Mouse (Mus musculus): Measurements from ENCODE around the gene Phactr2. TPM values are rescaled to one million over a fixed set of nuclear protein-coding genes. Genes with fewer than 3 reads are reported as not detected.

Gene Phactr2
- total and polyA plus RNA-seq, 3 experiments: not detected

DNA sequence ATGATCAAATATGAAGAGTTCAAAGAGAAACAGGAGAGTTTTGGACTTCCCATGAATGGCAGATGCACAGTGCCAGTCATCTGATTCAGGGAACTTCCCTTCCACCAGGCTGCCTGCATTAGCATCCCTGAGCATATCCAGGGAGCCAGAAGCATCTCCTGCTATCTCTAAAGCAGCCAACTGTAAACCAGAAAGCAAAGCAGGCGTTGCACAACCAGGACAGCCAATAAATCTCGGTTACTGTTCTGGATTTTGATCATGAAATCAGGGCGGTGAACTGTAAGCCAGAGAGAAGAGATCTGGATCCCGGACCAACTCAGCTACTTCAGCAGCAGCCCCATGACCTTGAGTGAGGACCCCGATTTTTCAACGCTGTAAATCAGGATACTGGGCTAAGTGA, 173.6 kb downstream of the Phactr2 start:
- no peaks in the 10 kb centered on the region for H3K9me3 ChIP-seq (replicated peaks; ENCODE audit: insufficient read depth, low read length)
- H3K36me3 ChIP-seq (ENCODE audit: control insufficient read depth in 1 of 2, insufficient read depth in 2 of 2, low read length in 2 of 2): no peaks in the 10 kb centered on the region
- no peaks in the 10 kb centered on the region for H3K27me3 ChIP-seq (ENCODE audit: control insufficient read depth in 1 of 2, insufficient read depth in 2 of 2, low read length in 2 of 2)
- no peak for DNase-seq (ENCODE audit: low read depth, low spot score)
- no peak overlapping the region for H3K9ac ChIP-seq (ENCODE audit: control insufficient read depth, low read depth, low read length, poor library complexity, severe bottlenecking)
- no peak overlapping the region for H3K4me3 ChIP-seq (ENCODE audit: control insufficient read depth in 1 of 2, insufficient read depth in 1 of 2, low read depth in 2 of 2, low read length in 2 of 2)
- no peak overlapping the region for H3K27ac ChIP-seq (ENCODE audit: control insufficient read depth, low read depth, low read length)
- no peaks in the 10 kb centered on the region for H3K79me2 ChIP-seq (ENCODE audit: control insufficient read depth, insufficient read depth, low read length, poor library complexity)
- no peaks in the 10 kb centered on the region for H3K4me1 ChIP-seq (ENCODE audit: control insufficient read depth in 1 of 2, insufficient read depth in 2 of 2, low read length in 2 of 2)
- no peak for TF ChIP-seq MYC (IDR thresholded peaks at IDR 0.05; ENCODE audit: low read depth, low read length)
- TF ChIP-seq ZNF384 (IDR thresholded peaks at IDR 0.05; ENCODE audit: low read depth, low read length): no peak
- TF ChIP-seq RCOR1 (IDR thresholded peaks at IDR 0.05; ENCODE audit: low read depth, low read length): no peak
- TF ChIP-seq HCFC1 (IDR thresholded peaks at IDR 0.05; ENCODE audit: low read depth, low read length): no peak
- no peak for TF ChIP-seq MEF2A (IDR thresholded peaks at IDR 0.05; ENCODE audit: extremely low read depth, insufficient replicate concordance, low read depth, low read length, poor library complexity, severe bottlenecking)
- TF ChIP-seq GATA1 (IDR thresholded peaks at IDR 0.05; ENCODE audit: low read depth, low read length): no peak
- TF ChIP-seq ELF1 (IDR thresholded peaks at IDR 0.05; ENCODE audit: low read depth, low read length): no peak
- TF ChIP-seq CHD2 (IDR thresholded peaks at IDR 0.05; ENCODE audit: low read length): no peak
- TF ChIP-seq SMC3 (IDR thresholded peaks at IDR 0.05; ENCODE audit: low read depth, low read length): no peak
- TF ChIP-seq USF1 (IDR thresholded peaks at IDR 0.05; ENCODE audit: low read depth, low read length): no peak
- TF ChIP-seq E2F4 (IDR thresholded peaks at IDR 0.05; ENCODE audit: borderline replicate concordance, low read depth, low read length): no peak

DNA sequence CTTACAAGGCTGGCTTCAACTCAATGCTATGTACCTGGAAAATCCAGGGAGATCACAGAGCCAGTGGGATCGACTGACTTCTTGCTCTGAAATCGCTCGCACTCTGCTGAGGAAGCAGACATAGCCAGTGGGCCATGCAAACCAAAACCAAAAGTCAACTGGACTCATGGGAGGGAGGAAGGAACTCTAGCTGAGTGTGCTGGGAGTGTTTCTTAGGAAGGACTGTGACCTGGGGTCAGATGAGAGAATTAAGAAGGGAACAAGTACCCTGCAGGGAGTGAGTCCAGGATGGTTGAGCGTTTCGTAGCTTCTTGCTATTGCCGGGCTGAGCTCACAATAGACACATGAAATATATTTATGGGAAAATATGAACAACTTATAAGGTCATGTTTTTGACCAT, 174.0 kb downstream of the Phactr2 start:
- H3K36me3 ChIP-seq (ENCODE audit: control insufficient read depth in 1 of 2, insufficient read depth in 2 of 2, low read length in 2 of 2): no peaks in the 10 kb centered on the region

DNA sequence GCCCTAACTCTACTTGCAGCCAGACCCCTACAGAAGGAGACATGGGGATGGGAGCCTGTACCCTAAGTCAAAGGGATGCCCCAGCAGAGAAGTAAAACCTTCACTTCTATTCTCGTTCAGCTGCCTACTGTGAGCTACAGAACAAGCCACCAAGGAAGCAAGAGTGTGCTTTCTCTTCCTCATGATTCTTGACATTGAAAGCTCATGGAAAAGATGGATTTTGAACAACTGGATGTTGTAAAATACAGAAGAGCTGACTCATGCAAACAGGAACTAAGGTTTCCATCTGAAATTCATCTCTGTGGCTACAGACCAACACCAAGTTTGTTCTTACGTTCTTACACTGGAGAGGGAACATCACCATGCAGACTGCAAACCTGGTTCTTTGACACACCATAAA, 179.3 kb downstream of the Phactr2 start:
- no peak for TF ChIP-seq POLR2AphosphoS5 (IDR thresholded peaks at IDR 0.05; ENCODE audit: borderline replicate concordance, low read depth, low read length)
- TF ChIP-seq ZC3H11A (IDR thresholded peaks at IDR 0.05; ENCODE audit: low read depth, low read length): no peak
- no peak for TF ChIP-seq BHLHE40 (IDR thresholded peaks at IDR 0.05; ENCODE audit: borderline replicate concordance, low read depth, low read length)
- TF ChIP-seq TBP (IDR thresholded peaks at IDR 0.05; ENCODE audit: low read depth, low read length): no peak
- no peak for TF ChIP-seq UBTF (IDR thresholded peaks at IDR 0.05; ENCODE audit: borderline replicate concordance, insufficient read depth, low read depth, low read length)
- TF ChIP-seq MAX (IDR thresholded peaks at IDR 0.05; ENCODE audit: low read length): no peak
- no peak for TF ChIP-seq MAFK (IDR thresholded peaks at IDR 0.05; ENCODE audit: borderline replicate concordance, low read depth, low read length)
- TF ChIP-seq MEF2A (IDR thresholded peaks at IDR 0.05; ENCODE audit: extremely low read depth, insufficient replicate concordance, low read depth, low read length, poor library complexity, severe bottlenecking): no peak
- no peak for DNase-seq (ENCODE audit: low read depth, low spot score)
- no peaks in the 10 kb centered on the region for H3K79me2 ChIP-seq (ENCODE audit: control insufficient read depth, insufficient read depth, low read length, poor library complexity)
- no peaks in the 10 kb centered on the region for H3K4me1 ChIP-seq (ENCODE audit: control insufficient read depth in 1 of 2, insufficient read depth in 2 of 2, low read length in 2 of 2)
- no peak overlapping the region for H3K4me3 ChIP-seq (ENCODE audit: control insufficient read depth in 1 of 2, insufficient read depth in 1 of 2, low read depth in 2 of 2, low read length in 2 of 2)
- no peak overlapping the region for H3K9ac ChIP-seq (ENCODE audit: control insufficient read depth, low read depth, low read length, poor library complexity, severe bottlenecking)
- no peaks in the 10 kb centered on the region for H3K36me3 ChIP-seq (ENCODE audit: control insufficient read depth in 1 of 2, insufficient read depth in 2 of 2, low read length in 2 of 2)
- no peak overlapping the region for H3K27ac ChIP-seq (ENCODE audit: control insufficient read depth, low read depth, low read length)
- no peaks in the 10 kb centered on the region for H3K9me3 ChIP-seq (replicated peaks; ENCODE audit: insufficient read depth, low read length)
- no peaks in the 10 kb centered on the region for H3K27me3 ChIP-seq (ENCODE audit: control insufficient read depth in 1 of 2, insufficient read depth in 2 of 2, low read length in 2 of 2)

More for the DNA sequence above, 174.0 kb downstream of the Phactr2 start:
- Histone ChIP-seq H3K9me3 (replicated peaks; ENCODE audit: insufficient read depth, low read length) (no peaks in the 10 kb centered on the region), H3K9ac (ENCODE audit: control insufficient read depth, low read depth, low read length, poor library complexity, severe bottlenecking) (no peak overlapping the region), H3K27me3 (ENCODE audit: control insufficient read depth in 1 of 2, insufficient read depth in 2 of 2, low read length in 2 of 2) (no peaks in the 10 kb centered on the region), H3K27ac (ENCODE audit: control insufficient read depth, low read depth, low read length) (no peak overlapping the region), H3K79me2 (ENCODE audit: control insufficient read depth, insufficient read depth, low read length, poor library complexity) (no peaks in the 10 kb centered on the region), H3K4me3 (ENCODE audit: control insufficient read depth in 1 of 2, insufficient read depth in 1 of 2, low read depth in 2 of 2, low read length in 2 of 2) (no peak overlapping the region), H3K4me1 (ENCODE audit: control insufficient read depth in 1 of 2, insufficient read depth in 2 of 2, low read length in 2 of 2) (no peaks in the 10 kb centered on the region)
- TF ChIP-seq HCFC1 (IDR thresholded peaks at IDR 0.05; ENCODE audit: low read depth, low read length): no peak
- no peak for DNase-seq (ENCODE audit: low read depth, low spot score)
